Mouse (Mus musculus) liver, embryonic 16.5 days (tissue): Measurements from ENCODE around the gene Lmln. TPM values are rescaled to one million over a fixed set of nuclear protein-coding genes. Genes with fewer than 3 reads are reported as not detected.
"Not testable (repeated sequence)": the region's sequence is repeated elsewhere in the genome, so short reads cannot be mapped to it uniquely, and the experiment has no call there.

Experiments used
- ATAC-seq: fragments of 200-750 bp; cut with Nextera tagmentation; 2 replicates; pipeline ENCODE4 v1.8.0; 2017; ENCODE audit warnings: low read depth, mild to moderate bottlenecking, moderate number of reproducible peaks, moderate library complexity
- H3K27ac ChIP-seq: fragments of 300-500 bp; sonication (generic); 2 replicates; pipeline ENCODE4 v1.5.1; 2014; ENCODE audit warnings: mild to moderate bottlenecking, low read length
- H3K27me3 ChIP-seq: fragments of 300-500 bp; sonication (generic); 2 replicates; pipeline ENCODE4 v1.6.1; 2014; ENCODE audit warnings: low read depth, low read length, mixed read lengths; ENCODE audit not compliant: control insufficient read depth, insufficient read depth
- H3K36me3 ChIP-seq: fragments of 300-500 bp; sonication (generic); 2 replicates; pipeline ENCODE4 v1.6.1; 2014; ENCODE audit warnings: mild to moderate bottlenecking; ENCODE audit not compliant: control insufficient read depth, insufficient read depth
- H3K4me1 ChIP-seq: fragments of 300-500 bp; sonication (generic); 2 replicates; pipeline ENCODE4 v1.6.1; 2014; ENCODE audit warnings: low read depth, low read length, mixed read lengths; ENCODE audit not compliant: control insufficient read depth
- H3K4me2 ChIP-seq: fragments of 300-500 bp; sonication (generic); 2 replicates; pipeline ENCODE4 v1.6.1; 2014; ENCODE audit warnings: low read depth, low read length, mixed read lengths
- H3K4me3 ChIP-seq: fragments of 300-500 bp; sonication (generic); 2 replicates; pipeline ENCODE4 v1.5.1; 2014; ENCODE audit warnings: low read depth, mild to moderate bottlenecking, low read length
- H3K9ac ChIP-seq: fragments of 300-500 bp; sonication (generic); 2 replicates; pipeline ENCODE4 v1.6.1; 2014; ENCODE audit warnings: low read depth, low read length
- H3K9me3 ChIP-seq: fragments of 300-500 bp; sonication (generic); replicated peaks from 2 replicates; pipeline ENCODE4 v1.6.1; 2016; ENCODE audit warnings: low read length; ENCODE audit not compliant: control insufficient read depth
- WGBS: fragments of 180-500 bp; shearing (Covaris S2); extraction: QIAGEN DNeasy Blood & Tissue Kit; methylation state at CpG from one replicate; pipeline ENCODE4 v1.1.7; 2014; ENCODE audit not compliant: insufficient replicate concordance; 5-methylcytosine and 5-hydroxymethylcytosine counted together
- polyA plus RNA-seq: library from polyadenylated mRNA; unstranded; fragments of >200 nt; fragmentation: Nextera tagmentation; extraction: Ambion mirVana; gene quantifications from 2 replicates; pipeline ENCODE4 v1.2.1, GENCODE M21; 2015

Lmln gene
- polyA plus RNA-seq, 1 experiment from 2014 or later: 0.67 TPM

- Histone ChIP-seq H3K4me1 (peaks cover 8% of the 10 kb centered on the region), H3K9me3 (no peaks in the 10 kb centered on the region), H3K4me2 (no peak overlapping the region), H3K4me3 (no peak overlapping the region), H3K27me3 (no peaks in the 10 kb centered on the region), H3K9ac (no peak overlapping the region), H3K27ac (no peak overlapping the region), H3K36me3 (peaks cover 1% of the 10 kb centered on the region)
- WGBS: 56% methylated on average over 5 of the region's 5 CpGs
- no peak for ATAC-seq
Observed at GRCm38 (mm10) chr16:33053141-33053540, 9.2 kb upstream of the Lmln start.

- not testable (repeated sequence) for H3K9me3 ChIP-seq, ATAC-seq, H3K27ac ChIP-seq, H3K27me3 ChIP-seq, H3K4me3 ChIP-seq, H3K9ac ChIP-seq, H3K4me2 ChIP-seq
- H3K4me1 ChIP-seq: peaks cover 21% of the 10 kb centered on the region
- WGBS: 80% methylated on average over 2 of the region's 2 CpGs
- H3K36me3 ChIP-seq: peaks cover 15% of the 10 kb centered on the region
Observed at GRCm38 (mm10) chr16:33054927-33055326, 7.4 kb upstream of the Lmln start.

DNA sequence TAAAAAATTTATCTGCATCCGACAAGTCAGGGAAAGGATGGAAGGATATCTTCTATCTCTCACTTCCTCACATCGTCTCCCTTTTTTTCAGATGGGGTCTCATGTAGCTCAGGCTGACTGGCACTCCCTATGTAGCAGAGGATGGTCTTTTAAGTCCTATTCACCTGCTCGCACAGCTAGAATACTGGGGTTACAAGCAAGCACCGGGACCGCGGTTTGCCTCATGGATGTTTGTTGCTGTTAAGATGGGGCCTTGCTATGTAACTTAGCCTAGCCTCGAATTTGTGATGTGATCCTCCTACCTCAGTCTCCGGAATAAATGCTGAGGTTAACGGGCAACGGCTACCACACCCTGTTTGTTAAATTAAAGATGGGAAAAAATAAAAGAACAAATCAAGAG is 6.7 kb upstream of the Lmln start:
- H3K36me3 ChIP-seq: peaks cover 22% of the 10 kb centered on the region
- H3K27ac ChIP-seq: no peak overlapping the region
- H3K4me3 ChIP-seq: peak overlapping the region; percentile 93
- peaks cover 21% of the 10 kb centered on the region for H3K4me1 ChIP-seq
- peak overlapping the region; percentile 88 for H3K4me2 ChIP-seq
- 17% methylated on average over 10 of the region's 10 CpGs for WGBS
- no peaks in the 10 kb centered on the region for H3K9me3 ChIP-seq
- peak overlapping the region; percentile 18 for H3K9ac ChIP-seq
- H3K27me3 ChIP-seq: no peaks in the 10 kb centered on the region
- ATAC-seq: no peak

- Histone ChIP-seq H3K9me3 (no peaks in the 10 kb centered on the region), H3K36me3 (peaks cover 22% of the 10 kb centered on the region), H3K27ac (peak within 1 kb of the TSS; percentile 81), H3K27me3 (no peaks in the 10 kb centered on the region), H3K9ac (peak within 1 kb of the TSS; percentile 89), H3K4me2 (peak within 1 kb of the TSS; percentile 88), H3K4me3 (peak within 1 kb of the TSS; percentile 93), H3K4me1 (peaks cover 21% of the 10 kb centered on the region)
- WGBS: under 1% methylated on average over 47 of the region's 47 CpGs
- ATAC-seq: peak; percentile 92
Observed at GRCm38 (mm10) chr16:33056095-33056785, 6.1 kb upstream of the Lmln start, which contains the start of the genes Iqcg and Rpl35a. Iqcg (minus strand) TSS chr16:33056218. Rpl35a (plus strand) TSS chr16:33056453.

DNA sequence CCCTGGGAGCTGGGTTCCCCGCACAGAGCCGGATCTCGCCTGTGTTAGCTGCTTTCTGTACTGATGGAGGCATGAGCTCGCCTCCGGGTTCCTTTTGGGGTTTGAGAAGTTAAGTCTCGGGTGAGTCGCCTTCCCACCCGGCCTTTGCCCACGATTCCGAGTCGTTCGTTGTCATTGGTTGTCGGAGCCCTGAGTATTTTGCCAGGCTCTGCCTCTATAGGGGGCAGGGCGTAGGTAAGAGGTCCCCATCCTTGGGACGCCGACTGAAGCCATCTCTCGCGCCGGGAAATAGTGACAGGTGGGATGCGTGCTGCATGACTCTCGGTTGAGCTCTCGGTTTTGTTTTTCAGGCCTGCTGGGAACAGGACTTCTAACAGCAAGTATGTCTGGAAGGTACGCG is 5.5 kb upstream of the Lmln start:
- Histone ChIP-seq H3K4me2 (peak overlapping the region; percentile 88), H3K9ac (peak overlapping the region; percentile 89), H3K4me3 (peak overlapping the region; percentile 93), H3K36me3 (peaks cover 22% of the 10 kb centered on the region), H3K27ac (peak overlapping the region; percentile 81), H3K27me3 (no peaks in the 10 kb centered on the region), H3K4me1 (peaks cover 24% of the 10 kb centered on the region), H3K9me3 (no peaks in the 10 kb centered on the region)
- peak; percentile 38 for ATAC-seq
- under 1% methylated on average over 24 of the region's 24 CpGs for WGBS

DNA sequence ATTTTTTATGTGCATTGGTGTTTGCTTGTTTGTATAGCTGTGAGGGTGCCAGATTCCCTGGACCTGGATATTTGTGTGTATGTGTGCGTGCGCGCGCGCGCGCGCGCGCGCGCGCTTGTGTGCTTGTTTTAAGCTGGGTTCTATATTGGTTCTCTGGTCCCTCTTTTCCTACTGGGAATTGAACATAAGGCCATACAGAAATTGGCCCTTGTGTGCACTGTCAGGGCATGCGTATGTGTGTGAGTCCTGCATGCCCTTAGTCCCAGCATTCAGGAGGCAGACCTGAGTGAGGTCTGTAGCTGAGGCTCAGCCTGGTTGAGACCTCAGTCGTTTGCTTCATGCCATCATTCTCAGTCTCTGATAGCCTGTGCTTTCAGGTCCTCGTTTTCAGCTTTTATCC is 4.3 kb upstream of the Lmln start:
- Histone ChIP-seq H3K9me3 (no peaks in the 10 kb centered on the region), H3K4me3 (peak overlapping the region; percentile 11; the same call in 1 of the 2 replicates), H3K36me3 (peaks cover 22% of the 10 kb centered on the region), H3K27me3 (no peaks in the 10 kb centered on the region), H3K27ac (no peak overlapping the region), H3K4me1 (peaks cover 31% of the 10 kb centered on the region), H3K9ac (peak overlapping the region; percentile 47; the same call in 1 of the 2 replicates), H3K4me2 (peak overlapping the region; percentile 88)
- WGBS: 76% methylated on average over 16 of the region's 16 CpGs
- no peak for ATAC-seq

DNA sequence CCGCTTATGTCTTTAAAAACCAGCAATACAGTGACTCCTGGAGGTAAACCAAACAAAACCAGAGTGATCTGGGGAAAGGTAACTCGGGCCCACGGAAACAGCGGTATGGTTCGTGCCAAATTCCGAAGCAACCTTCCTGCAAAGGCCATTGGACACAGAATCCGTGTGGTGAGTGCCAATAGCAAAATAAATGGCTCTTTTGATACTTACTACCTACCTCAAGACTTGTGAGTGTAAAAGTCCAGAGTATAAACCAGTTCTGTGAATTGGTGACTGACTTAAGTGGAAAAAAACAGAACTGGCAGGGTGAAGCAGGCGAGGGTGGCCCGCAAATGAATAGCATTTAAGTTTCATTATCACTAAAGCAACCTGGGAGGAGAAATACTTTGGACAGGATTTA is 3.7 kb upstream of the Lmln start:
- H3K4me2 ChIP-seq: peak overlapping the region; percentile 88
- H3K36me3 ChIP-seq: peaks cover 22% of the 10 kb centered on the region
- WGBS: 71% methylated on average over 9 of the region's 9 CpGs
- not testable (repeated sequence) for H3K9ac ChIP-seq, H3K27me3 ChIP-seq, H3K9me3 ChIP-seq, H3K27ac ChIP-seq, ATAC-seq, H3K4me3 ChIP-seq
- peaks cover 37% of the 10 kb centered on the region for H3K4me1 ChIP-seq

DNA sequence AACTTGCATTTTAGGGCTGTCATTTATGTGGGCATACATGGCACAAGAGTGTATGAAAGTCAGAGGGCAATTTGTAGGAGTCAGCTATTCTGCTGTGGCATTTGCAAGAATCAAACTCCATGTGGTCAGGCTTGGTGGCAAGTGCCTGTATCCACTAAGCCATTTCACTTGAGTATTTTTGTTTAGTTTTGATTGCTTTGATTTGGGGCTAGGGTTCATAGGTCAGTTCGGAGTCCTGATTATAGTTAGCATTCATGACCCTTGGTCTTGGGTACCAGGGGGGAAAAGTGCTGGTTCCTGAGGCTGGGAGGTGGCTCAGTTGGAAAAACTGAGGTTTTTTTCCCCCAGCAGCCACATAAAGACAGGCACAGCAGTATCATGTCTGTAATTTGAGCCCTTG is 2.9 kb upstream of the Lmln start:
- WGBS: 84% methylated on average over 1 of the region's 1 CpGs
- H3K36me3 ChIP-seq: peaks cover 22% of the 10 kb centered on the region
- H3K4me3 ChIP-seq: no peak overlapping the region
- no peak overlapping the region for H3K27ac ChIP-seq
- H3K4me1 ChIP-seq: peaks cover 41% of the 10 kb centered on the region
- H3K9ac ChIP-seq: no peak overlapping the region
- ATAC-seq: no peak
- no peak overlapping the region for H3K4me2 ChIP-seq
- no peaks in the 10 kb centered on the region for H3K9me3 ChIP-seq
- no peaks in the 10 kb centered on the region for H3K27me3 ChIP-seq

- ATAC-seq: no peak
- H3K9ac ChIP-seq: no peak overlapping the region
- H3K4me2 ChIP-seq: no peak overlapping the region
- H3K4me1 ChIP-seq: peaks cover 36% of the 10 kb centered on the region
- WGBS: 81% methylated on average over 2 of the region's 2 CpGs
- no peak overlapping the region for H3K27ac ChIP-seq
- H3K9me3 ChIP-seq: no peaks in the 10 kb centered on the region
- H3K36me3 ChIP-seq: peaks cover 22% of the 10 kb centered on the region
- no peak overlapping the region for H3K4me3 ChIP-seq
- H3K27me3 ChIP-seq: no peaks in the 10 kb centered on the region
Observed at GRCm38 (mm10) chr16:33060926-33061325, 1.4 kb upstream of the Lmln start.
